Mouse (Mus musculus) hindbrain, embryonic 13.5 days (tissue): ENCODE data around the gene Iqgap2. TPM values are rescaled to one million over a fixed set of nuclear protein-coding genes. Genes with fewer than 3 reads are reported as not detected.

Experiments
- ATAC-seq: fragments of 200-750 bp; cut with Nextera tagmentation; 2 replicates; pipeline ENCODE4 v1.8.0; 2017; ENCODE audit warnings: moderate TSS enrichment; ENCODE audit not compliant: low FRiP score
- H3K27ac ChIP-seq: fragments of 300-500 bp; sonication (generic); 2 replicates; pipeline ENCODE4 v1.5.1; 2015; ENCODE audit warnings: inconsistent platforms, mild to moderate bottlenecking, moderate library complexity
- H3K27me3 ChIP-seq: fragments of 300-500 bp; sonication (generic); 2 replicates; pipeline ENCODE4 v1.6.1; 2015; ENCODE audit warnings: mild to moderate bottlenecking, inconsistent platforms
- H3K36me3 ChIP-seq: fragments of 300-500 bp; sonication (generic); 2 replicates; pipeline ENCODE4 v1.6.1; 2015; ENCODE audit warnings: mild to moderate bottlenecking, inconsistent platforms
- H3K4me1 ChIP-seq: fragments of 300-500 bp; sonication (generic); replicated peaks from 2 replicates; pipeline ENCODE4 v1.6.1; 2015; ENCODE audit warnings: inconsistent platforms
- H3K4me2 ChIP-seq: fragments of 300-500 bp; sonication (generic); 2 replicates; pipeline ENCODE4 v1.6.1; 2015; ENCODE audit warnings: inconsistent platforms, mild to moderate bottlenecking, moderate library complexity
- H3K4me3 ChIP-seq: fragments of 300-500 bp; sonication (generic); 2 replicates; pipeline ENCODE4 v1.5.1; 2015; ENCODE audit warnings: mild to moderate bottlenecking, inconsistent platforms
- H3K9ac ChIP-seq: fragments of 300-500 bp; sonication (generic); 2 replicates; pipeline ENCODE4 v1.6.1; 2015; ENCODE audit warnings: mild to moderate bottlenecking, inconsistent platforms
- H3K9me3 ChIP-seq: fragments of 300-500 bp; sonication (generic); 2 replicates; pipeline ENCODE4 v1.6.1; 2016; ENCODE audit warnings: inconsistent platforms
- WGBS: fragments of 180-500 bp; shearing (Covaris S2); methylation state at CpG from one replicate; pipeline ENCODE4 v1.1.7; 2015; 5-methylcytosine and 5-hydroxymethylcytosine counted together
- polyA plus RNA-seq: library from polyadenylated mRNA; unstranded; fragments of >200 nt; fragmentation: Nextera tagmentation; extraction: Ambion mirVana; gene quantifications from 2 replicates; pipeline ENCODE4 v1.2.1, GENCODE M21; 2015

Iqgap2 gene
- polyA plus RNA-seq, 1 experiment from 2014 or later = 5.4 TPM

DNA sequence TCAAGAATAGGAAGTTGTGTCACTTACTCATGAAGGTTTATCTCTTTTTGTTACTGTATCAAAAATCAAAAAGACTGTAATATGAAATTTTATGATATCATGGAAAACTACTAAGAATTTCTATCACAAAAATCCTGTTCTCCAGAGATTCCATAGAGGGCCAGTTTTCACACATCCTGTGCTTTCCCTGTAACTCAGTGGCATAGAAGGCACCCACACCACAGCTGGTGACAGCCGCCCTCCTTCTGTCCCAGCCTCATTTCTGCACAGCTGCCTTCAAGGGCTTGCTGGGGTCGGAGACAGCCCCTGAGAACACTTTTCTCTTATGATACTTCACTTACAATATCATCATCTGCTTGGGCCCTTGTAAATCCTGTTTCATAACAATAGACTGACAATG is 131.9 kb downstream of the Iqgap2 start:
- Histone ChIP-seq H3K4me2 (no peak overlapping the region), H3K4me3 (no peak overlapping the region), H3K27ac (no peak overlapping the region), H3K4me1 (peaks cover 7% of the 10 kb centered on the region), H3K36me3 (no peaks in the 10 kb centered on the region), H3K27me3 (no peaks in the 10 kb centered on the region), H3K9ac (no peak overlapping the region), H3K9me3 (no peaks in the 10 kb centered on the region)
- 90% methylated on average over 2 of the region's 2 CpGs for WGBS
- no peak for ATAC-seq

GRCm38 (mm10) chr13:95754285-95754684 is 137.4 kb downstream of the Iqgap2 start:
- Histone ChIP-seq H3K4me1 (no peaks in the 10 kb centered on the region), H3K27ac (no peak overlapping the region), H3K9ac (no peak overlapping the region), H3K4me2 (no peak overlapping the region), H3K36me3 (no peaks in the 10 kb centered on the region), H3K27me3 (no peaks in the 10 kb centered on the region), H3K4me3 (no peak overlapping the region), H3K9me3 (no peaks in the 10 kb centered on the region)
- 94% methylated on average over 5 of the region's 5 CpGs for WGBS
- ATAC-seq = no peak

GRCm38 (mm10) chr13:95752386-95752785 is 139.3 kb downstream of the Iqgap2 start:
- no peak for ATAC-seq
- no peaks in the 10 kb centered on the region for H3K27me3 ChIP-seq
- WGBS = 88% methylated on average over 9 of the region's 9 CpGs
- no peak overlapping the region for H3K27ac ChIP-seq
- no peaks in the 10 kb centered on the region for H3K4me1 ChIP-seq
- H3K36me3 ChIP-seq = no peaks in the 10 kb centered on the region
- no peak overlapping the region for H3K9ac ChIP-seq
- no peak overlapping the region for H3K4me3 ChIP-seq
- H3K9me3 ChIP-seq = no peaks in the 10 kb centered on the region
- no peak overlapping the region for H3K4me2 ChIP-seq

DNA sequence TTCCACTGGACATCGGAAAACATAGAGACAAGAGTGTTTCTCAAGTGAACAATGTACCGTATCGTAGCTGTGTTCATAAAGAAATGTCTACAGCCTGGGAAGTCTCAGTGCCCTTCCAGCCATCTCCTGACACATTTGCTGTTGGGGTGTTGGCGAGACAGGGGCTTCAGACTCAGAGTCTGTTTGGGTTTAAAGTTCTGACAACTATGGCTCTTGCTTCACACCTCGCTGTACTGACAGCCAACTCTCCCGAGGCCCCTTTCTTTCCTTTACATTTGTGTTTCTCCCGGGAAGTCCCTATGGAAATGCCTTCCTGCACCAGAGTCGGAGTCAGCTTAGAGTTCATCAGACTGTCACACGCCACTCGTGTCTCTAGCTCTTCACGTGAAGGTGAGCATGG is 144.2 kb downstream of the Iqgap2 start:
- H3K4me1 ChIP-seq = no peaks in the 10 kb centered on the region
- 85% methylated on average over 11 of the region's 11 CpGs for WGBS
- no peaks in the 10 kb centered on the region for H3K9me3 ChIP-seq
- no peak overlapping the region for H3K27ac ChIP-seq
- no peaks in the 10 kb centered on the region for H3K36me3 ChIP-seq
- ATAC-seq = no peak
- no peaks in the 10 kb centered on the region for H3K27me3 ChIP-seq
- no peak overlapping the region for H3K4me3 ChIP-seq
- H3K9ac ChIP-seq = no peak overlapping the region
- H3K4me2 ChIP-seq = no peak overlapping the region

DNA sequence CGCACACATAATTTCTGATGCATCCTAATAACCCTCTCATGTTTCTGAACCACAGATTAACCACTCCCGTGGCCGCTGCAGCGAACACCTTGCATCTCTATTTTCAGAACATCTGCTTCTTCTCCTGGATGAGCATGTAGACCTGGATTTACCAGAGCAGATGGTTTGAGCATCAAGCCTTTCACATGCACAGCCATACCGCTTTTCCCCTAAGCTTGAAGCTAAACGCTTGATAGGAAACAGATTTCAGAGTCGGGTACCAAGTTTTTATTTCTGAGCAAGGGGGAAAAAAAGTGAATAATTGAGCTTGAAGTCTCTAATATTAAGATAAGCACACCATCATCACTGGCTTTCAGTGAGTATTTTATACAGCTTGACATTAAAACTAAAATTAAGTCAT is 144.6 kb downstream of the Iqgap2 start:
- no peaks in the 10 kb centered on the region for H3K4me1 ChIP-seq
- no peaks in the 10 kb centered on the region for H3K27me3 ChIP-seq
- no peaks in the 10 kb centered on the region for H3K36me3 ChIP-seq
- H3K27ac ChIP-seq = no peak overlapping the region
- 82% methylated on average over 7 of the region's 7 CpGs for WGBS
- no peaks in the 10 kb centered on the region for H3K9me3 ChIP-seq
- no peak for ATAC-seq
- H3K4me2 ChIP-seq = no peak overlapping the region
- H3K9ac ChIP-seq = no peak overlapping the region
- no peak overlapping the region for H3K4me3 ChIP-seq

DNA sequence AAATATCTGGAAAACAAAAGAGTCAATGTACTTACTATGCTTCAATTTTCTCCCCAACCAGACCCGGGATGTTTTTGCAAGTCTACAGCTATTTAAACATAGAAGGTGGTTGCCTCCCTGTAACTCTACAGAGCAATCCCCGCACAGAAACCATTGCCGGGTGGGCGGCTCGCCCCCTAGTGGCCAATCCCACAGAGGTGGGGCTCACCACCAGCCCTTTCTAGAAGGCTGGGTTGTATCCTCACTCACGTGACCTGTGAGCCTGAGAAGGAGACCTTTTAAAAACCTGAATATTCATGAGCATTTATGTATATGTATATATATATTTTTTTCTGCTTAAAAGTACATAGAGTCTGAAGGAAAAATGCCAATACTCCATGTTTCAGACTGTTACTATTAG is 145.2 kb downstream of the Iqgap2 start:
- no peak overlapping the region for H3K27ac ChIP-seq
- ATAC-seq = peak; percentile 63; the same call in 1 of the 2 replicates
- H3K4me1 ChIP-seq = no peaks in the 10 kb centered on the region
- whole genome bisulfite sequencing = 12% methylated on average over 6 of the region's 6 CpGs
- no peaks in the 10 kb centered on the region for H3K36me3 ChIP-seq
- H3K9ac ChIP-seq = no peak overlapping the region
- no peaks in the 10 kb centered on the region for H3K27me3 ChIP-seq
- H3K9me3 ChIP-seq = no peaks in the 10 kb centered on the region
- no peak overlapping the region for H3K4me3 ChIP-seq
- H3K4me2 ChIP-seq = no peak overlapping the region

DNA sequence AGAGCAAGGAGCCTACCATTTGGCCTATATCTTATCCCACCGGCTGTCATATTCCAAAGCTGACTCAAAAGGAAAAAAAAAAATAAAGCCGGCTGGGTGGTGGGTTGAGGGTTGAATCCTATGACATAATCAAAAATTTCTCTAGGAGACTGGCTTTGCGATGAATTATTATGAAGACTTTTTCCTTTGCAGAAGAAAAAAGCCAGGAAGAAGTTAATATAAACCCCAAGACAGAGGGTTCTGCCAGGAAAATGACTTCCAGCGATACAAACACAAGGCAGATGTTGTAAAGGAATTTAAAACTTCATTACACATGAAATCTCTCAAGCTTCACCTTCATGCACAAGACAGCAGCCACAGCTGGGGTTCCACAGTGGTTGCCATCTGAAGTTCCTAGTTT is 146.3 kb downstream of the Iqgap2 start:
- WGBS = 93% methylated on average over 4 of the region's 4 CpGs
- Histone ChIP-seq H3K4me1 (no peaks in the 10 kb centered on the region), H3K9ac (no peak overlapping the region), H3K4me3 (no peak overlapping the region), H3K27ac (no peak overlapping the region), H3K36me3 (no peaks in the 10 kb centered on the region), H3K27me3 (no peaks in the 10 kb centered on the region), H3K9me3 (no peaks in the 10 kb centered on the region), H3K4me2 (no peak overlapping the region)
- ATAC-seq = no peak

- Histone ChIP-seq H3K9me3 (no peaks in the 10 kb centered on the region), H3K4me2 (no peak overlapping the region), H3K4me1 (no peaks in the 10 kb centered on the region), H3K4me3 (no peak overlapping the region), H3K9ac (no peak overlapping the region), H3K27ac (no peak overlapping the region), H3K36me3 (no peaks in the 10 kb centered on the region), H3K27me3 (no peaks in the 10 kb centered on the region)
- 88% methylated on average over 9 of the region's 9 CpGs for WGBS
- ATAC-seq = no peak
Observed at GRCm38 (mm10) chr13:95742881-95743466, 148.7 kb downstream of the Iqgap2 start.

- H3K9ac ChIP-seq = no peak overlapping the region
- WGBS = 93% methylated on average over 11 of the region's 11 CpGs
- H3K4me2 ChIP-seq = no peak overlapping the region
- H3K4me1 ChIP-seq = no peaks in the 10 kb centered on the region
- H3K27ac ChIP-seq = no peak overlapping the region
- H3K36me3 ChIP-seq = no peaks in the 10 kb centered on the region
- no peak overlapping the region for H3K4me3 ChIP-seq
- no peak for ATAC-seq
- no peaks in the 10 kb centered on the region for H3K9me3 ChIP-seq
- no peaks in the 10 kb centered on the region for H3K27me3 ChIP-seq
Observed at GRCm38 (mm10) chr13:95741813-95742689, 149.7 kb downstream of the Iqgap2 start.

DNA sequence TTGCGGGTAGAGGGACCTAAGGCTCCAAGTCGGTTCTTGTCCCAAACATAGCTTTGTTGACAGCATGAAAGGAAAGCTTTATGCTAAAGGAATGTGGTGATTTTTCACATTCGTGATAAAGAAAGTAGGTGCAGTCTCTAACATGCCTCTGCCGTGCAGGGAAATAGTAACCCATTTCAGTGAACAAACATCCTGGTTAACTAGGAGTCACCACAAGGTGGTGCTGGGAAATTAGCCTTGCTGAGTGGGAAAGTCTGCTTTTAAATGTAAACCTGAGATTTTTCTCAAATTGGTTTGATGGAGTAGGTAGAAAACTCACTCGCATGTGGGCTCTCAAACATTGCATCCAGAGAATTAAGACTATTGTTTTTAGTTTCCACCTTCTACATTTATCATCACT is 152.1 kb downstream of the Iqgap2 start:
- no peak overlapping the region for H3K9ac ChIP-seq
- 76% methylated on average over 5 of the region's 5 CpGs for WGBS
- no peak for ATAC-seq
- no peak overlapping the region for H3K4me3 ChIP-seq
- H3K36me3 ChIP-seq = no peaks in the 10 kb centered on the region
- H3K9me3 ChIP-seq = no peaks in the 10 kb centered on the region
- H3K27ac ChIP-seq = no peak overlapping the region
- no peaks in the 10 kb centered on the region for H3K27me3 ChIP-seq
- H3K4me2 ChIP-seq = no peak overlapping the region
- no peaks in the 10 kb centered on the region for H3K4me1 ChIP-seq

- no peak for ATAC-seq
- no peaks in the 10 kb centered on the region for H3K9me3 ChIP-seq
- no peaks in the 10 kb centered on the region for H3K4me1 ChIP-seq
- 88% methylated on average over 4 of the region's 4 CpGs for WGBS
- H3K36me3 ChIP-seq = no peaks in the 10 kb centered on the region
- H3K27me3 ChIP-seq = no peaks in the 10 kb centered on the region
- no peak overlapping the region for H3K4me3 ChIP-seq
- no peak overlapping the region for H3K9ac ChIP-seq
- H3K27ac ChIP-seq = no peak overlapping the region
- no peak overlapping the region for H3K4me2 ChIP-seq
Observed at GRCm38 (mm10) chr13:95730491-95730890, 161.2 kb downstream of the Iqgap2 start.

GRCm38 (mm10) chr13:95719320-95720232 is 172.1 kb downstream of the Iqgap2 start:
- ATAC-seq = peak; percentile 66; the same call in 1 of the 2 replicates
- Histone ChIP-seq H3K4me1 (peaks cover 5% of the 10 kb centered on the region), H3K27me3 (no peaks in the 10 kb centered on the region), H3K4me3 (no peak overlapping the region; the same call in 1 of the 2 replicates), H3K27ac (peak overlapping the region; percentile 12; the same call in 1 of the 2 replicates), H3K9me3 (no peaks in the 10 kb centered on the region), H3K4me2 (peak overlapping the region; percentile 37), H3K36me3 (no peaks in the 10 kb centered on the region), H3K9ac (0 out of 2 replicates have a peak overlapping the region, but pooled peaks have one; percentile 29)
- 57% methylated on average over 14 of the region's 14 CpGs for WGBS
